Mouse (Mus musculus) bone marrow, adult 2 months (tissue): ENCODE data around the gene Fam160a1.

ENCODE experiments used
- CTCF ChIP-seq: fragments of 200-500 bp; IDR thresholded peaks from 2 replicates; pipeline ENCODE4 v1.5.1; 2011; ENCODE audit warnings: low read length, control low read depth; ENCODE audit not compliant: control insufficient read depth, insufficient read depth
- POLR2A ChIP-seq: fragments of 200-500 bp; IDR thresholded peaks from 2 replicates; pipeline ENCODE4 v1.6.1; 2011; ENCODE audit warnings: low read depth, mild to moderate bottlenecking, control low read depth, low read length, borderline replicate concordance; ENCODE audit not compliant: control insufficient read depth

- TF ChIP-seq CTCF (no peak), POLR2A (no peak)
Observed at GRCm38 (mm10) chr3:85710695-85711094, 106.4 kb downstream of the Fam160a1 start.
